Mouse (Mus musculus) left cerebral cortex, postnatal 10 days (tissue): ENCODE results near the gene P3h3. TPM values are rescaled to one million over a fixed set of nuclear protein-coding genes. Genes with fewer than 3 reads are reported as not detected.
"Not testable (repeated sequence)": the region's sequence is repeated elsewhere in the genome, so short reads cannot be mapped to it uniquely, and the experiment has no call there.

Experiments
- DNase-seq, 2 experiments: peaks; one replicate each; pipeline ENCODE4 v3.0.0; 2021 to 2022; ENCODE audit warnings: low spot score in 2 of 2, mixed read lengths in 1 of 2; ENCODE audit errors: extremely low spot score in 1 of 2
- intact Hi-C: fragments of 180-260 bp; cut with DNase I; formaldehyde crosslinking; loops from one replicate; pipeline ENCODE4 v1.15.1; 2025
- total RNA-seq, 2 experiments: library from RNA; stranded (reverse); gene quantifications; 2 replicates each; pipeline ENCODE4 v1.2.3; 2021

P3h3 gene
- total RNA-seq, 2 experiments from 2014 or later: 30.7 to 32.5 TPM

DNA sequence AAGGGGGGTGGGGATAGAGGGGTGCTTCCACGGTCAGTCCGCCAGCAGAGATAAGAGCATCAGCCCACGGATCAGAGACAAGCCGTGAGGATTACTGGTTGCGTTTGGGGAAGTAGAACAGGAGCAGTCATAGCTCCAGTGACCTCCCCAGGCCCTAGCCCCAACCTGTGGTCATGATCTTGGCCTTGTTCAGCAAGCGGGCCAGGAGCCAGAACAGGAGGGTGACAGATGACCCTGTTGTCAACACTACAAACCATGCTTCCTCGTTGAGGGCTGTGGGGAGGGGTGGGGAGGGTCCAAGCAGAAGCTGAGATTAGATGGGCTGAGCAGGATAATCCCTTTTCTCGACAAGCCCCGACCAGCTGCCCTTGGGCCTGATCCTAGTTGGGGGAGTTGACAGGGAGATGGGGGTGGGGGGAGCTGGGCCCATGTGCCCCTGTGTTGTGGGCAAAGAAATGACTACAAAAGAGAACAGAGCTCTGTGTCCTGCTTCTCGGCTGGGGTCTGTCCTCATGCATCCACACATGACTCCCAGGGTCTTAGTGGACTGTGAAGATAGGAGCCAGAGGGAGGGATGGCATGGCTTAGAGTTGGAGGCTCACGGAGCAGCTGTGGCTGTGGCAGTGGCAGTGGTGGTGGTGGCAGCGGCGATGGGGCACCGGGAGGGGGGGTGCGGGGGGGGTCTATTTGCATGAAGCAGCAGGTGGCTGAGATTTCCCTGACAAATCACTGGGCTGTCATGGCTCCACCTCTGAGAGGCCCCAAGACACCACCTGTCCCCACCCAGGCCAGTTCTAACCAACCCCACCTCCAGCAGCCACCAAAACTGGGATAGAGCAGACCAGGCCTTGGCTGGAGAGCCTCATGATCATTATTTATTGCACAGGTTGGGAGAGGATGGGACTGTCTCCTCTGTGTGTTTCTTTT, 17.0 kb downstream of the P3h3 start, which contains the start of gene Gnb3:
Gene Gnb3 (minus strand): TSS at position 35 of the 927 bp plus-strand sequence.
- no peak for DNase-seq
- intact Hi-C loops: no loop called here

DNA sequence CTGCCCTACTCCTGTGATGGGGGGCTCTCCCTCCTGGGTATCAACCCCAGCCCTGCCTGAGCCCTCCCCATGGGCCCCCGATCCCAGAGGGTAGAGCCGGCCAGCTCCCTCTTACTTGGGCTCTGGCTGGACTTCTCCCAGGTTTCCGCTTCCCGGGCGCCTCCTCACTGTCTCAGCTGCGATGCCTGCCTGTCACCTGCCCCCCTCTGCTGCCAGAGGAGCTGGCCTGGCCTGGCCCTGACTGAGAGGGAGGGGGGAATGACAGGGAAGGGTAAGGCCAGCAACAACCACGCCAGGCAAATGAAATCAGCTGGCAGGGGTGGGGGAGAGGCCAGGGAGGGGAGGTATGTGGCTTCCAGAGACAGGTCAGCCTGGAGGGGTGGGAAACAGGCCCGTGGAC, 17.7 kb downstream of the P3h3 start:
- intact Hi-C loops: no loop called here
- DNase-seq: no peak

DNA sequence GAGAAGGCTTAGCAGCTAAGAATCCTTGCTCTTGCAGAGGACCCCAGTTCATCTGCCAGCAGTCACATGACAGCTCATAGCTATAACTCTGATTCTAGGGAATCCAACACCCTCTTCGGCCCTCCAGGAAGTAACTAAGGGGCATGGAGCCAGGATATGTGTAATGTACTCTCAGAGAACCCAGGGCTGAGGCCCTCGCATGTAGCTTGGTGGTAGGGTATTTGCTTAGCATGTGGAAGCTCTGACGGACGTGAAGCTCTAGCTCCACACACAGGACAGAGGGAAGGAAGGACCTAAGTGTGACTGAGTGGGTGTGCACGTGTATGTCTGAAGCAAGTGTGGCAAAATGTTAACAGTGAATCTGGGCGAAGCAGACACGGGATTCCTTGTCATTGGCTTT, 21.1 kb downstream of the P3h3 start:
- no peak for DNase-seq
- intact Hi-C loops: no loop called here

DNA sequence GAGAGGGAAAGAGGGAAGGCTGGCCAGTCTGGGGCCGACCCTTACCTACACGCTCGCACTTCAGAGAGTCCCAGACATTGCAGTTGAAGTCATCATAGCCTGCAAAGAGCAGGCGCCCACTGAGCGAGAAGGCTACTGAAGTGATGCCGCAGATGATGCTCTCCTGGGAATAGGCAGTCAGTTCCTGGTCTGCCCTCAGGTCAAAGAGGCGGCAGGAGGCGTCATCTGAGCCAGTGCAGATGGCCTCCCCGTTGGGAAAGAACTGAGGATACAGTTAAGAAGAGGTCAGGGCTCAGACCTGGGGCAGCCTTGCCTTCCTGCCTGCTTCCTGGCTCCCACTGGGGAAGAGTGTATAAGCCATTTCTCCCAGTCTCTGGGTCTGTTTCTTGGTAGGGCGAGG, 22.0 kb downstream of the P3h3 start:
- no peak for DNase-seq
- intact Hi-C loops: no loop called here

DNA sequence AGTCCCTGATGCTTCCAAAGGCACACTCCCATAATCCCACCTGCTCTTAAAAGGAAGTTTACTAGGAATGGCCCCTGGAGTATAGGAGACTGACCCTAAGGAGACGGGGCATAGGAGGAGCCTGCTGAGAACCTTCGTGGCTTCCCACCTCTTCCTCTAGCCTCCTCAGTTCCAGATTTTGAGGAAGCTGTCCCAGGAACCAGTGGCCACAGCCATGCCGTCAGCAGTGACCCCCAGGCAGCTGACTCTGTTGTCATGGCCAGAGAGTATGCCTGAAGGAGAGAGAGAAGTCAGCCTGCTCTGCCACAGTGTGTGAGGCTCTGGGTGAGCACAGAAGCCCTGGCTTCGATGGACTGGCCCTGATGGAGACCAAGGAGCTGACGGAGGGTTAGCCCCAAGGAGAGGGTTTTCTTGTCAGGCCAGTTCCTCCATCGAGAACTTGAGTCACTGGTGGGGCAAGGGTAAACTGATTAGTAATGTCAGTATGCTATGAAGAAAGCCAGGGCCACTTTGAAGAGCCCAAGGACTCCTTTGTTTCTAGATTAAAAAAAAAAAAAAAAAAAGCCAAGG, 23.0 kb downstream of the P3h3 start:
- intact Hi-C loops: no loop called here
- DNase-seq: no peak

DNA sequence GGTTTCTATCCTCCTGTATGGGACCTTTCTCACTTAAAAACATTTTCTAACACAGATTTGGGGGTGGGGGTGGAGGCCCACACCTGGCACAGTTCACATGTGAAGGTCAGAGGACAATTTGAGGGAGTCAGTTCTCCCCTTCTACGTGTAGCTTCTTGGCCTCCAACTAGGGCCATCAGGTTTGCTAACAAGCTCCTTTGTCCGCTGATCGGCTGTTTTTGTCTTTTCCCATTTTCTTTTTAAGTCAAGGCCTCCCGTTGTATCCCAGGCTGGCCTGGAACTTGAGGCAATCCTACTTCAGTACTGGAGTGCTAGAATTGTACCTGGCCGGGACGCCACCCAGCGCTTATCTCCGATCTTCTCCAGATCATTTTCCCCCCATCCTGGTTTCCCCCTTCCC, 25.9 kb downstream of the P3h3 start:
- intact Hi-C loops: no loop called here
- no peak for DNase-seq

DNA sequence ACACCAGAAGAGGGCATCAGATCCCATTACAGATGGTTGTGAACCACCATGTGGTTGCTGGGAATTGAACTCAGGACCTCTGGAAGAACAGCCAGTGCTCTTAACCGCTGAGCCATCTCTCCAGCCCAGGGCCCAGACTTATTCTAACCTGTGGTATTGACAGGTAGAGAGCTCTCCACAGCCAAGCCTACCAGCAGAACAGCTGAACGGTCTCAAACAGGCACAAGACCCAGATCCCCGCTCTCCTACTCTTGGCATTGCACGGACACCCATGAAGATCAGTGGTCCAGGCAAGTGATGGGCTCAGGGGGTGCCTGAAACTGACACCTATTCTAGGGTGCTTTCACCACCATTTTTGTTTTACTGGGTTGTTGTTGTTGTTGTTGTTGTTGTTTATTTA, 26.4 kb downstream of the P3h3 start:
- DNase-seq, intact Hi-C loops: not testable (repeated sequence)

DNA sequence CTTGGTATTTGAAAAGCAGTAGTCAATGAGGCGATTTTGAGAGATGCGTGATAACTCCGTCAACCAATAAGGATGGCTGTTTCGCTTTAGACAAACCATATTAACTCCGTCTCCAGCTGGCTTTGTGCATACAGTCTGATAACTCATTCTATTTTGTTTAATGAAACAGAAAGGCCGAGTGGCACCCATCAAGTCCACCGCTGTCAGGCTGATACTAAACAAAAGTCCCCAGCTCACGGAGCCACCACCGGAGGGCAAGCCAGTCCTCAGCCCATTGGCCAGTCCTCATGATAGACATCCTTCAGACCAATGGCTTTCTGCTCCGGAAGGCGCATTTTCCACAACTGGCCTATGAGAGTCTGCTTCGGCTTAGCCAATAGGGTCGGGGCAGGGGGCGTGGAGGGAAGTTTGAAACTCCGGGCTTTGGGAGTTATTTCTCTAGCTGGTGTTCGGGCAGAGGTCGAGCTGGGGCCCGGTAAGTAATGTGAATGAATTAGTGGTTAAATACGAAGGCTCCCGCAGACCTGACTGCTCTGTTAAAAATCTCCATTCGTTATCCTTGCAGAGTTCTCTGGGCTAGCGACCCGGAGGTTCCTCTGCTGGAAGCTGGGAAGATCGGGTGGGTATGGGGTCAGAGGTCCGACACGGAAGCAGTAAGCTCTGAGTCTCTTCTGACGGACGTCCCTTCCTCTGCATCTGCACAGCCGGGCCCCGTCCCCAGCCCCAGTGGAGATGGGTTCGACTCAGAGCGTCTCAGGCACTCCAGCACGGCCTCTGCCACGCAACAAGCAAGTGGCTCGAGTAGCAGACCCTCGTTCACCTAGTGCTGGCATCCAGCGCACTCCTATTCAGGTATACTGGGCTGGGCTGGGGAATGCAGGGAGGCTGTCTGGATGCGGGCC, 27.5 kb downstream of the P3h3 start:
- intact Hi-C loops: no loop called here
- peak; percentile 93 to 96 for DNase-seq

DNA sequence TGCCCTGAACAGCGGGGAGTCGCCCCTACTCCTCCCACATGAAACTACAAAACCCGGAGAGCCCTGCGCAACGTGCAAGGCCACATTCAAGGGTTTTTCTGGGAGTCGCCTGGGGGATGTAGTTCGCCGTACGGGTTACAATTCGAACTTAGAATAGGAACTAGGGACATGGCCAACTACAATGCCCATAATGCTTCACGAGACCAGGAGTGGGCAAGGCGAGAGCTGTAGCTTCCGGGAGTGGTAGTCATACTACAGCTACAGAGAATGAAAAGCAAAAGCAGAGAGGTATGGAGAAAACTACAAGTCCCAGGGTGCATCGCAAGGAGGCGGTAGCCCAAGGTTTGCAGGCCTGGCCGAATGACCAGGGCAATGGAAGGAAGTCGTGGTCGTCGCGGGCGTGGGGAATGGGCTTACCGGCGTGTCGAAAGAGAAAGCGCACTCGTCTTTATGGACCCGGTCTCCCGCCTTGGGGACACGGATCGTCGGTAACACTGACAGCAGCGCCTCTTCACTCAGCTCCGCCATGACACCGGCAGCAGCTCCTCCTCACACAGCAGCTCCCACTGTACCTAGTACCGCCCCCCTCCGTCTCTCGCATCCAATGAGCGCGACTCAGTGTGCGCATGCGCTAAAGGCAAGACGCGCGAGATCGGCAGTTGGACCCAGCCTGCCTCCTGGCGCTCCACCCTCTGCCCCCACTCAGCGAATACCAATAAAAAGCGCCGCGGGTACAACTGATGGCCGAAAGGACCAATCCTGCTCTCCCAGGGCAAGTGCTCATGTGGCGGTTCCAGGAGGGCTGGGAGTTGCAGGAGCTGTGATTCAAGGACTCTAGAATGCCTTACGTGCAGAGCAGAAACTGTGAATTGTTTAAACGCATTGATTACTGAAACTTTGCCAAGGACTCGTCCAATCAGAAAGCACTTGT, 28.4 kb downstream of the P3h3 start, which contains the start of the genes Usp5 and Cdca3:
Gene Usp5 (minus strand): TSS at position 617 of the 931 bp plus-strand sequence.
Gene Cdca3 (plus strand): TSS at position 680 of the 931 bp plus-strand sequence.
- intact Hi-C loops: no loop called here
- peak; percentile 99 for DNase-seq

DNA sequence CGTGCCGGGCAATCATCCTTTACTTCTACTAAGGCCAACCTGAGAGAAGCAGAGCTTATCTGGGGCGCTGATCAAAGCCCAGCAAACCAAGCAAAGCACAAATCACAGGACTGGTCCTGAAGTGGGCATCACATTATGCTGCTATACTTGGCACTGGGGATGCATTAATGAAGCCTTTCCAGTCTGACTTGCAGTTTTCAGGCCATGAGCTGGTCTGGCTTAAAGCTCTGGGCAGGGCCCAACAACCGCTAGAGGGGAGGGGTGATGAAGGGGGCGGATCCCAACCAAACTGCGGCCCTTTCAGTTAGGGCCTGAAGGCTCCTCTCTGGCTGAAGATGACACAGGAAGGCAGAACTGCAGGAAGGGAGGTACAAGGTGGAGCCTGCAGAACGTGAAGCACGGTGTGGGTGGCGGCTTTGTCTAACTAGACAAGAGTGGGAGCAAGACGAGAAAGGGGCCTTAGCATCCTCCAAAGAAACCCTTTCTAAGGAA, 29.4 kb downstream of the P3h3 start:
- intact Hi-C loops: no loop called here
- peak in 1 of 2 experiments; percentile 39 for DNase-seq

DNA sequence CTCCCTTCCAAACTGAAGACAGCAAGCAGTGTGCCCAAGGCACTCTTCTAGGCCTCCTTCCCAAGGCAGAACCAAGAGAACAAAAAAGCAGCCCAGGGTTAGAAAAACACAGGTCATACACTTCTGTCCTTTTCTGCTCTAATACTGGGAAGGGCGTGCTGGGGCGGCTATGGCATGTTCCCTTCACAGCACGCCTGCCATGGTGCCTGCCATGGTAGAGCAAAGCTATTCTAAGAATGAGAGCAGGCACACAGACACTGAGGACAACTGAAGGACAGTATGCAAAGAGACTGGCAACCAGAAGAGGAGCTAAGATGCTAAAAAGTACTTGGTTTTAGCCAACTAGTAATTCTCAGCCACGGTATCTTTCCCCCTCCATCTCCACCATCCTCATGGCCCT, 35.5 kb downstream of the P3h3 start:
- intact Hi-C loops: no loop called here
- peak in 1 of 2 experiments; percentile 3 for DNase-seq

DNA sequence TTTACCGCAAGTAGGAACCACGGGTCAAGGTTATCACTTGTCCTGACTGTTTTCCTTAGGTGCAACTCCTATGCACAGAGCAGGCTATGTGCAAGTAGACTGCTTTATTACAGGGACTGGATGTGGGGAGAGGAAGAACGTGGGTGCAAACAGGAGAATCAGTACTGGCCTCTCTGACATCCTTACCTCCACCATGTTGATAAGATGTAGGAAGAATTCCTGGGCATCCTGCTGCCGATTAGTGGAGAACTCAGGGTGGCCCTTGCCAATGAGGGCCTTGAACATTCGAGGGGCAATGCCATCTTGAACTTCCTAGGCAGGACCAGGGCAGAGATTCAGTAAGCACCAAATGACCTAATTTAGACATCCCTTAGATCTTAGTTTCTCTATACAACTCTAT, 36.7 kb downstream of the P3h3 start:
- peak in 1 of 2 experiments; percentile 1 for DNase-seq
- intact Hi-C loops: no loop called here

DNA sequence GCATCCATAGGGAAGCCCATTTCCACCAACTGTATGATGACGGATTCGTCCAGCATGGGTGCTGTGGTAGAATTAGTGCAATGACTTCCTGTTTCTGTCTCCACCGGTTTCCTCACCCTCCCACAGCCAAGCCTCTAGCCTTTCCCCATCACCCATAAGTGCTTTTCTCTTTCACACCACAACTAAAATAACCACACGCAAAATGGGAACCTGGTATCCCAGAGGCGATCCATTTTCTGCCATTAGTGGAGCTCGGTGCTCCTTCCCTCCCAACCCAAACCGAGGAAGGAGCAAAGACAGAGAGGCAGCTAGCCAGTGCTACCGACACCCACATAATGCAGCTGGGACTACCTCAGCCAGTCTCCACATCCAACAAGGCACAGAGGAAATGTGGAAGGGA, 39.6 kb downstream of the P3h3 start:
- DNase-seq: no peak
- intact Hi-C loops: no loop called here

DNA sequence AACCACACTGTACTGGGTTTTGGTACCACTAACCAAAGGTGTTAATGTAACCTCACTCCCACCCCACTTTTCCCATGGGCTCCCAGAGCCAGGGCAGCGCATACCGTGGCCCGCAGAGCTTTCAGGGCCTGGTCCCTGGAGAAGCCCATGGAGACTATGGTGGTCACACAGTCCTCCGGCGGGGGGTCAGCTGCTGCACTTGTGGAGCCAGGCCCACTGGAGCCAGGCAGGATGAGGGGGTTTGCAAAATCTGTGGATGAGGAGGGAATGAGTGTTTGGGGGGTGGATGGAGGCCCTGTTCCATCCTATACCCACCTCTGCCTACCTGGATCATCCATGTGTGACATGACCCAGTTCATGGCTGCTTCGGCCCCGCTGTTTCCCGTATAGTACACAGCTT, 40.0 kb downstream of the P3h3 start:
- intact Hi-C loops: no loop called here
- peak in 1 of 2 experiments; percentile 18 for DNase-seq

DNA sequence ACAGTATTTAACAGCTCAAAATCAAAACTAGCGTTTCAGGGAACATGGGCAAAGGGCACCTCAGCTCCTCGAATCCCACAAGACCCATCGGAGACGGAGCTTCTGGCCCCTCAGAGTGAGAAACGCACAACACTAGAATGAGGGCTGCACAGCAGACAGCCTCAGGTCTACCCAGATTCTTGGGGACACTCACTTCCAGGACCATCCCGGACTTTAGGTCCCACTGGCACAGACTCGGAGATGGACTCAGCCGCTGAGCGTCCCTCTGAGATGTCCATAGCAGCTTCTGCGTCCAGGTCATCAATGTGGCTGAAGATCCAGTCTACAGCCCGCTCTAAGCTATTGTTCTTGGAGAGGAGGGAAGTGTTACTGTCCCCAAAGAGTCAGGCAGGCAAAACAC, 40.4 kb downstream of the P3h3 start:
- peak in 1 of 2 experiments; percentile 13 for DNase-seq
- intact Hi-C loops: no loop called here

DNA sequence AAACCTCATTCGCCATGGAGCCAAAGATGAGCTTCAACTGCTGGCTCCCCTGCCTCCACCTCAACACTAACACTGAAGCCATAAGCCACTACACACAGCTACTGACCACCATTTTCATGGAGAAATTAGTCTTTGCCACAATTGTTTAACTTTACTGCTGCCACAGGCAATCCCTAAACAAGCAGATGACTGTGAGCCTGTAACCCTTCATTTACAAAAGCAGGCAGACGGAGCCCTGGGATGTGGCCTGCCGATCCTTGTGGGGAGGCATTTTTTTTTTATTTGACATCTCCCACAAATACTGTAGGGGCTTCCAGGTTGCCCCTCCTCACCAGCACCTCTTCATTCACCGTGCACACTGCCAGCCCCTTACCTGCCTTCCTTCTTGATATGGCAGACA, 40.9 kb downstream of the P3h3 start:
- DNase-seq: peak in 1 of 2 experiments; percentile 7

DNA sequence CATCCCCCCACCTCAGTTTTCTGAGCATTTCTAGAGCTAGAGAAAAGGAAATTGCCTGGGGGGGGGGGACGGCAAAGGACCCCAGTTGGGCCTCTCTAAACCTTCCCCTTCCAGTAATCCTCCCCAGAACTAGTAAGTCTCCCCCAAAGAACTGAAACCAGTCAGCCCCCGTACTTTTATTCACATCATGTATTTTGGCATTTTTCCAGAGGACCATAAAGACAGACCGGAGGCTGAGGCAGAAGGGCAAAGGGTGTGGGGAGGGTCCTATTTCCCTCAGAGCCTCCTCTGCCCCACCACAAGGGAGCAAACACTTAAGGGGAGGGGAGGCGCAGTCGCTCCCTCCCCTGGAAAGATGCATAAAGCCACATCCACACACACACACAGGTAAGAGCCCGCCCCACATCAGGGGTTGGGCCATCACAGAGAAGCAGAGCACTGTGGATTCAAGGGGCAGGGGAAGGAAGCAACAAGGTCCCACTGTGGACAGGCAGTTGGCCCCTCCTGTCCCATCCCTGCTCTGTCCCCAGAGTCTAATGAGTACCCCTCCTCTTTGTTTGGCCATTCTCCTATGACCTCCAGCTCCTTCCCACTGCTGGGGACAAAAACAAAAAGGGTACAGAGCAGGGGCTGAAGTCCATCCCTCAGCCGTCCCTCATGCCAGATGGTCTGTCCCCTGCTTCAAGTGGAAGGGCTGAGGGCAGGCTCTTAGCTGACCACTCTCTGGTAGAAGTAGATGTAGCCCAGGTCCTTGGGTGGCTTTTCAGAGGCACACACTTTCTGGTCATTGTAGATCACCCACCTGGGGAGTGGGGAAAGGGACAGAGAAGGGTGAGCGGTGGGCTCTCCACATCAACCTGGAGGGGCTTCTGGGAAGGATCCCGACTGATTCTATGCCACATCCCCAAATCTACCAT, 42.4 kb downstream of the P3h3 start:
- peak in 1 of 2 experiments; percentile 24 for DNase-seq
- intact Hi-C loops: no loop called here

More for the DNA sequence above, 40.9 kb downstream of the P3h3 start:
- intact Hi-C loops: no loop called here
